ENCODE assay signal across 8 mouse cellular contexts in the genomic region with DNA sequence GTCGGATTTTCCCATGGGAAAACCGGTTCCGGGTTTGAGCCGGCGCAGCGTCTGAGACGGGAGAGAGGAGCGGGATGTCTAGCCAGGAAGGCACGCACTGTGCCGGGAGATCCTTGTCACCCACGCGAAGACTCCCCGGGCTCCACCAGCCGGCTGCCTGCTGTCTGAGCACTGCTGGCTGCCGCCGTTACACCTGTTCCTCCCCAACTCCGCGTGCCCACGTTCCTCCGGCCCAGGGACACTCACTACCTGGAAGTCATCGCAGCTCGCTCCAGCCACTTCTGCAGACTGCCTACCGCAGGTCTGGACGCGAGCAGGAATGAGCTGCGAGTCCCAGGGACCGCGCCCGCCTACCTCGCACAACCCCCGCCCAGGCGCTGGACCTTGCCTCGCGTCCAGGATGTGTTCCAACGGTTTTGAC. TPM values are rescaled to one million over a fixed set of nuclear protein-coding genes. Genes with fewer than 3 reads are reported as not detected.
DNase-seq lines count a peak whose midpoint lies in the region; ATAC-seq and TF ChIP-seq lines count a peak whose summit lies in the region.

A gene (minus strand): TSS at position 321 of the 421 bp plus-strand sequence.

- no peaks in the 10 kb centered on the region for H3K9me3 ChIP-seq in embryonic facial prominence, embryonic 15.5 days (replicated peaks)
- no peaks in the 10 kb centered on the region for H3K9me3 ChIP-seq in intestine, postnatal 0 days (ENCODE audit: control insufficient read depth)
- H3K9me3 ChIP-seq in liver, embryonic 15.5 days (replicated peaks) = no peaks in the 10 kb centered on the region
- H3K9me3 ChIP-seq in stomach, embryonic 14.5 days (ENCODE audit: control insufficient read depth, low read depth, low read length) = no peaks in the 10 kb centered on the region

- H3K36me3 ChIP-seq in heart, adult 2 months (ENCODE audit: control insufficient read depth, insufficient read depth, low read length) = no peaks in the 10 kb centered on the region
- H3K36me3 ChIP-seq in embryonic facial prominence, embryonic 15.5 days = no peaks in the 10 kb centered on the region
- H3K36me3 ChIP-seq in intestine, postnatal 0 days (ENCODE audit: control insufficient read depth, insufficient read depth) = no peaks in the 10 kb centered on the region
- no peaks in the 10 kb centered on the region for H3K36me3 ChIP-seq in liver, embryonic 15.5 days (replicated peaks)
- no peaks in the 10 kb centered on the region for H3K36me3 ChIP-seq in stomach, embryonic 14.5 days (ENCODE audit: control insufficient read depth, insufficient read depth, low read length)

- H3K27me3 ChIP-seq in heart, adult 2 months (ENCODE audit: control insufficient read depth, insufficient read depth, low read length) = peaks cover 24% of the 10 kb centered on the region
- H3K27me3 ChIP-seq in embryonic facial prominence, embryonic 15.5 days = peaks cover 81% of the 10 kb centered on the region
- H3K27me3 ChIP-seq in intestine, postnatal 0 days (replicated peaks; ENCODE audit: control insufficient read depth, insufficient read depth, low read length) = no peaks in the 10 kb centered on the region
- H3K27me3 ChIP-seq in liver, embryonic 15.5 days = peaks cover 87% of the 10 kb centered on the region
- peaks cover 26% of the 10 kb centered on the region for H3K27me3 ChIP-seq in stomach, embryonic 14.5 days (ENCODE audit: control insufficient read depth, insufficient read depth, low read length)

- TF ChIP-seq POLR2A in heart, adult 2 months (IDR thresholded peaks at IDR 0.05; ENCODE audit: insufficient read depth, low read depth, low read length) = no peak

- intact Hi-C loops in heart, adult 2 months (cut with DNase I) = no loop called here

- no peaks in the 10 kb centered on the region for H3K79me2 ChIP-seq in heart, adult 2 months (replicated peaks; ENCODE audit: control insufficient read depth, insufficient read depth, low read length)

- peak; percentile 4 to 18 for DNase-seq in heart, adult 2 months
- DNase-seq in heart, adult 11 months = no peak
- DNase-seq in B cell, adult 2 months = peak; percentile 26 to 28
- no peak for DNase-seq in cerebellum, adult 11-12 months

- H3K4me3 ChIP-seq in heart, adult 2 months = no peak within 1 kb of the TSS
- peak within 1 kb of the TSS; percentile 21 for H3K4me3 ChIP-seq in embryonic facial prominence, embryonic 15.5 days (replicated peaks)
- H3K4me3 ChIP-seq in intestine, postnatal 0 days (ENCODE audit: low read depth, low read length) = peak within 1 kb of the TSS; percentile 53
- H3K4me3 ChIP-seq in liver, embryonic 15.5 days (replicated peaks) = peak within 1 kb of the TSS; percentile 23
- H3K4me3 ChIP-seq in stomach, embryonic 14.5 days (ENCODE audit: low read depth, low read length) = peak within 1 kb of the TSS; percentile 19

- H3K4me1 ChIP-seq in heart, adult 2 months (ENCODE audit: control insufficient read depth, insufficient read depth, low read length) = no peaks in the 10 kb centered on the region
- peaks cover 17% of the 10 kb centered on the region for H3K4me1 ChIP-seq in embryonic facial prominence, embryonic 15.5 days
- 0 out of 2 replicates have a peak, but pooled peaks cover under 1% of the 10 kb centered on the region for H3K4me1 ChIP-seq in intestine, postnatal 0 days (replicated peaks; ENCODE audit: control insufficient read depth, insufficient read depth, low read length)
- H3K4me1 ChIP-seq in liver, embryonic 15.5 days (replicated peaks) = peaks cover 13% of the 10 kb centered on the region
- 0 out of 2 replicates have a peak, but pooled peaks cover 3% of the 10 kb centered on the region for H3K4me1 ChIP-seq in stomach, embryonic 14.5 days (ENCODE audit: control insufficient read depth, insufficient read depth, low read length)

- no peak for TF ChIP-seq CTCF in heart, adult 2 months (IDR thresholded peaks at IDR 0.05)
- TF ChIP-seq CTCF in intestine, postnatal 0 days (IDR thresholded peaks at IDR 0.05; ENCODE audit: low read depth) = no peak

- TF ChIP-seq EP300 in heart, adult 2 months (IDR thresholded peaks at IDR 0.05; ENCODE audit: insufficient read depth, low read depth, low read length) = no peak

- 1% methylated on average over 35 of the region's 35 CpGs for WGBS in heart, adult 2 months
- WGBS in embryonic facial prominence, embryonic 15.5 days = under 1% methylated on average over 35 of the region's 35 CpGs
- 1% methylated on average over 35 of the region's 35 CpGs for WGBS in intestine, postnatal 0 days
- WGBS in liver, embryonic 15.5 days (ENCODE audit: insufficient replicate concordance) = under 1% methylated on average over 35 of the region's 35 CpGs
- WGBS in stomach, embryonic 14.5 days = 2% methylated on average over 35 of the region's 35 CpGs

- H3K4me2 ChIP-seq in embryonic facial prominence, embryonic 15.5 days (replicated peaks) = peak within 1 kb of the TSS; percentile 25
- peak within 1 kb of the TSS; percentile 80 for H3K4me2 ChIP-seq in intestine, postnatal 0 days (replicated peaks; ENCODE audit: low read depth)
- peak within 1 kb of the TSS; percentile 37 for H3K4me2 ChIP-seq in liver, embryonic 15.5 days
- peak within 1 kb of the TSS; percentile 39 for H3K4me2 ChIP-seq in stomach, embryonic 14.5 days (replicated peaks; ENCODE audit: low read depth, low read length)

- ATAC-seq in embryonic facial prominence, embryonic 15.5 days (ENCODE audit: insufficient number of reproducible peaks, low FRiP score, low TSS enrichment, low read depth) = no peak
- peak; percentile 57 for ATAC-seq in intestine, postnatal 0 days
- ATAC-seq in liver, embryonic 15.5 days (ENCODE audit: insufficient read depth) = no peak
- no peak for ATAC-seq in stomach, embryonic 14.5 days (ENCODE audit: insufficient number of reproducible peaks, insufficient read depth, low FRiP score, low read depth)

- H3K27ac ChIP-seq in heart, adult 2 months = no peak within 1 kb of the TSS
- H3K27ac ChIP-seq in embryonic facial prominence, embryonic 15.5 days (replicated peaks) = no peak within 1 kb of the TSS
- peak within 1 kb of the TSS; percentile 84 for H3K27ac ChIP-seq in intestine, postnatal 0 days (ENCODE audit: low read depth, low read length)
- no peak within 1 kb of the TSS for H3K27ac ChIP-seq in liver, embryonic 15.5 days (replicated peaks)
- no peak within 1 kb of the TSS for H3K27ac ChIP-seq in stomach, embryonic 14.5 days (ENCODE audit: low read length)

- H3K9ac ChIP-seq in heart, adult 2 months (ENCODE audit: low read depth, low read length) = no peak within 1 kb of the TSS
- H3K9ac ChIP-seq in embryonic facial prominence, embryonic 15.5 days = no peak within 1 kb of the TSS
- peak within 1 kb of the TSS; percentile 51 for H3K9ac ChIP-seq in intestine, postnatal 0 days (ENCODE audit: low read depth, low read length)
- H3K9ac ChIP-seq in liver, embryonic 15.5 days = no peak within 1 kb of the TSS
- H3K9ac ChIP-seq in stomach, embryonic 14.5 days (replicated peaks; ENCODE audit: low read depth, low read length) = no peak within 1 kb of the TSS

RNA-seq across cellular contexts. Expression of the gene that starts here (rescaled TPM):
- not detected for total RNA-seq in heart, adult 2 months (2021)
- polyA plus RNA-seq in heart, adult 2 months (2012; rRNA removed) = 0.06 TPM in 1 of 2 replicates, not detected in the other
- 0.09 and 0.12 TPM in 2 replicates for polyA plus RNA-seq in embryonic facial prominence, embryonic 15.5 days (2015; fragmentation: Nextera tagmentation; extraction: Ambion mirVana)
- 18.2 and 21.1 TPM in 2 replicates for polyA plus RNA-seq in intestine, postnatal 0 days (2015; fragmentation: Nextera tagmentation; extraction: Ambion mirVana)
- polyA plus RNA-seq in liver, embryonic 15.5 days (2015; fragmentation: Nextera tagmentation; extraction: Ambion mirVana) = 0.17 and 0.20 TPM in 2 replicates
- 3.2 and 3.8 TPM in 2 replicates for polyA plus RNA-seq in stomach, embryonic 14.5 days (2014; fragmentation: Nextera tagmentation; extraction: Ambion mirVana)

Comparison
In these comparisons a context has a peak if more than half of its experiments do, and no peak if none do; other contexts are left out.
1. Peak in DNase-seq in heart, adult 2 months; RNA of the gene not detected or under 1 TPM.
2. DNase-seq: peak in B cell, adult 2 months (2 of 2); none in heart, adult 11 months (single experiment) and cerebellum, adult 11-12 months (single experiment).
3. H3K4me2 ChIP-seq: peak in every context shown above with its lines; median percentile 80 in intestine, postnatal 0 days; 39 in stomach, embryonic 14.5 days; 37 in liver, embryonic 15.5 days; 25 in embryonic facial prominence, embryonic 15.5 days.